Mouse (Mus musculus): Measurements from ENCODE around the gene Zfp626.
"Not testable (repeated sequence)": the region's sequence is repeated elsewhere in the genome, so short reads cannot be mapped to it uniquely, and the experiment has no call there.

DNA sequence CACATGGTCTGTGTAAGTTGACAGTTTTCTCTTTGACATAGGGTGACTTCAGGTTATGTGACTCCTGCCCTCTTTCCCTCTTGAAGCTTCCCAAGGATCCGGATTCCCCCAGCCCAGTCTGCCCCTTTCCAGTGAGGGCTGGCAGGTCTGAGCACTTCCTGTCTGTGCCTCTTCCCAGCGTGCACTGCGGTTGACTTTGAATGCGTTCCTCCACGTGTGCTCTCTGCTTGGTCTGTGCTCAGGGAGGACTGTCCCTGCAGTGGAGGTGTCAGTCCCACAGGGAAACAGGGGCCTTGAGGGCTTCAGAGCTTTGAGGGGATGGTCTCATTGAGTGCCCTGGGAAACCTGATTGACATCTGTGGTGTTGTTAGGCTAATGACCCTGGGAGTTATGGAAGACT, 55.6 kb downstream of the Zfp626 start:
- not testable (repeated sequence) for TF ChIP-seq USF1 (IDR thresholded peaks at IDR 0.05; ENCODE audit: low read depth); POLR2A (IDR thresholded peaks at IDR 0.05; ENCODE audit: insufficient read length, low read depth); TCF12 (IDR thresholded peaks at IDR 0.05; ENCODE audit: insufficient read depth, poor library complexity, severe bottlenecking); MAX (IDR thresholded peaks at IDR 0.05; ENCODE audit: low read depth); REST (IDR thresholded peaks at IDR 0.05; ENCODE audit: insufficient read depth, insufficient read length); CEBPB (IDR thresholded peaks at IDR 0.05; ENCODE audit: insufficient read depth, poor library complexity, severe bottlenecking); E2F4 (IDR thresholded peaks at IDR 0.05; ENCODE audit: insufficient read depth); MYOG (IDR thresholded peaks at IDR 0.05; ENCODE audit: control insufficient read depth in 1 of 3, insufficient read depth in 1 of 3, insufficient read length in 2 of 3, low read depth in 2 of 3); MYOD1 (IDR thresholded peaks at IDR 0.05; ENCODE audit: control insufficient read depth in 1 of 3, insufficient read length in 2 of 3, low read depth in 2 of 3); POLR2AphosphoS2 (IDR thresholded peaks at IDR 0.05; ENCODE audit: insufficient read length, low read depth); TCF3 (IDR thresholded peaks at IDR 0.05; ENCODE audit: insufficient read length, low read depth); SRF (IDR thresholded peaks at IDR 0.05; ENCODE audit: control insufficient read depth, insufficient read length, low read depth)

All from myocyte (in vitro differentiated cells).